Mouse (Mus musculus) CD4-positive, CD25-positive, alpha-beta regulatory T cell, adult 4 months (primary cell): ENCODE measurements at regions not wholly inside any gene's neighbourhood (a gene's known extent, or its start where the extent isn't known, plus 50 kb on each side); places are given as distances from the start of the nearest gene placed in this dataset.

ENCODE experiments used
- ATAC-seq: one replicate; pipeline ENCODE4 v1.8.0; 2017

- ATAC-seq = no peak
Observed at GRCm38 (mm10) chr2:137233936-137234335, 117.5 kb upstream of the Jag1 start.

- ATAC-seq = no peak
Observed at GRCm38 (mm10) chr2:137231161-137231560, 114.7 kb upstream of the Jag1 start.

GRCm38 (mm10) chr2:137229422-137230069, 113.1 kb upstream of the Jag1 start:
- no peak for ATAC-seq

- no peak for ATAC-seq
Observed at GRCm38 (mm10) chr2:137227495-137227894, 111.1 kb upstream of the Jag1 start.

GRCm38 (mm10) chr2:137224702-137225552, 108.5 kb upstream of the Jag1 start:
- peak; percentile 43 for ATAC-seq

- ATAC-seq = no peak
Observed at GRCm38 (mm10) chr2:137215697-137216096, 99.3 kb upstream of the Jag1 start.

- no peak for ATAC-seq
Observed at GRCm38 (mm10) chr2:137207846-137208245, 91.4 kb upstream of the Jag1 start.

GRCm38 (mm10) chr2:137204274-137204850, 87.9 kb upstream of the Jag1 start:
- ATAC-seq = no peak

- ATAC-seq = no peak
Observed at GRCm38 (mm10) chr2:137200101-137200500, 83.7 kb upstream of the Jag1 start.

GRCm38 (mm10) chr2:137192183-137192582, 75.7 kb upstream of the Jag1 start:
- ATAC-seq = no peak

- ATAC-seq = no peak
Observed at GRCm38 (mm10) chr2:137169176-137169575, 52.7 kb upstream of the Jag1 start.

- ATAC-seq = no peak
Observed at GRCm38 (mm10) chr2:137168626-137169025, 52.2 kb upstream of the Jag1 start.
